Mouse (Mus musculus): ENCODE results near the gene Supt5. TPM values are rescaled to one million over a fixed set of nuclear protein-coding genes. Genes with fewer than 3 reads are reported as not detected.

Supt5 gene
- total and polyA plus RNA-seq, 2 experiments from 2014 or later, result 36.6 to 71.4 TPM

DNA sequence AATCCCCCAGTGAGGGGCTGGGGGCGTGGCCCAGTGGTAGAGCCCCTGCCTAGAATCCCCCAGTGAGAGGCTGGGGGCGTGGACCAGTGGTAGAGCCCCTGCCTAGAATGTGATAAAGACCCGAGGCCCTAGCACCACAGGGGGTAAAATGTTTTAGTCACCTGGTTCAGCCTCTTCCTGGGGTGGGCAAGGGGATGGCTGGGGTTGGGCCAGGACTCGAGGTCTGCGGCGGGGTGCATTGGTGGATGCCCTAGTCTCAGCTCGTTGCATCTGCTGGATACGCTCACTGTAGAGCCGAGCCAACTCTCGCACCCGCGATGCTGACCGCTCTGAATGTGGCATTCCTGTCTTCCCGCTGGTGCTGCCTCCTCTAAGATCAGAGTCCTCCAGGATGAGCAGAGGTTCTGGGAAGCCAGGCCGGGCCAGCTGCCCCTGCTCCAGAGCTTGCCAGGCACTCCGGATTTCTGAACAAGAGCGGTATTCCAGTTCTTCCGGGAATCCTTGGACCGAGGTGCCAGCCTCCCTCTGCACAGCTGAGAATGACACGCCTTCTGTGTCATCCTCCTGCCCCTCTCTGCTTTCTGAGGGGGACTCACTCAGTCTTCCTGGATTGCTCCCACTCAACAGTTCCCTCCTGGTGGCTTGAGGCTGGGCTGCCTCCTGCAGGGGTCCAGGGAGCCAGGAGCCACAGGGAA, 23.2 kb upstream of the Supt5 start:
- H3K27me3 ChIP-seq (ENCODE audit: control insufficient read depth, insufficient read depth, low read length), result no peaks in the 10 kb centered on the region
- H3K27ac ChIP-seq (ENCODE audit: low read depth), result no peak overlapping the region
- no peaks in the 10 kb centered on the region for H3K9me3 ChIP-seq (replicated peaks; ENCODE audit: control insufficient read depth, low read length)
- H3K4me2 ChIP-seq (ENCODE audit: low read depth, low read length), result no peak overlapping the region
- no peak for DNase-seq (ENCODE audit: low spot score)
- 86% methylated on average over 20 of the region's 20 CpGs for WGBS
- no peak overlapping the region for H3K4me3 ChIP-seq (ENCODE audit: low read depth, low read length)
- no peak for ATAC-seq (ENCODE audit: insufficient read depth, low read depth)
- peaks cover 12% of the 10 kb centered on the region for H3K4me1 ChIP-seq (ENCODE audit: control insufficient read depth, insufficient read depth)
- H3K36me3 ChIP-seq (replicated peaks; ENCODE audit: control insufficient read depth, insufficient read depth, low read length), result peaks cover 70% of the 10 kb centered on the region
- H3K9ac ChIP-seq (replicated peaks; ENCODE audit: low read depth, low read length), result no peak overlapping the region
- no peak for TF ChIP-seq CTCF (IDR thresholded peaks at IDR 0.05; ENCODE audit: low read depth)
- no peak for TF ChIP-seq EP300 (IDR thresholded peaks at IDR 0.05; ENCODE audit: low read depth)

DNA sequence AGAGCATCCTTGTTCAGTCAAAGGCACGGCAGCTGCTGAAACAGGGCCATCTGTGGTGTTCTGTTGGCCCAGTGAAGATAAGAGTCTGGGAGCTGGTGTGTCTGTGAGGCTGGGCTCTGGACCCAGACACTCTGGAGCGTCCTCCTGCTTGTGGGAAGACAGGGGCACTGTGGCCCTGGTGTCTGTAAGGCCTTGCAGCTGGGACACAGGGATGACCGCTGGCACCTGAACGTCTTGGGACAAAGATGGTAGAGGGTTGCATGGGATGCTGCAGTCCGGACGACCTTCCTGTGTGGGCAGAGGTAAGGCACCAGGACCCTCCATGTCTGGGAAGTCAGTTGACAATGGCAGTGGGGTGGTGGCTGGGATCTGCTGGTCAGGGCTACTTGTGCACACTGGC, 21.7 kb upstream of the Supt5 start:
- WGBS, result 75% methylated on average over 6 of the region's 6 CpGs

DNA sequence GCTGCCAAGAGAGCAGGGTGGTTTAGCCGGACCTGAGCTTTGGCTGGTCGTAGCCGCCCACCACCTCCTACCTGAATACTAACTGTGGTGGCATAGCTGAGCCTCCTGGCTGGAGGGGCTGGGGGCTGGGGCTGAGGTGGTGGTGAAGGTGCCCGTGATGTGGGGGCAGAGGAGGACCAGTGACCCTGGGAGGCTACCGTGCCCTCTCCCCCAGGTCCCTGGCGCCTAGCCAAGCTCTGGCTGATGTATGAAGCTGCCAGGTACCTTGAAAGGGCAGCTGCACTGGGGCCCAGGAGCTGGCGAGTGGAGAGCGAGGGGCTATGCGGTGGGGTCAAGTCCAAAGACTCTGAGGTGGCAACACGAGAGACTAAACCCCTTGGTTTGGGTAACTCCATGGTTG, 21.3 kb upstream of the Supt5 start:
- Histone ChIP-seq H3K9me3 (replicated peaks; ENCODE audit: control insufficient read depth, low read length) (no peaks in the 10 kb centered on the region), H3K4me2 (ENCODE audit: low read depth, low read length) (no peak overlapping the region), H3K27ac (ENCODE audit: low read depth) (no peak overlapping the region), H3K36me3 (replicated peaks; ENCODE audit: control insufficient read depth, insufficient read depth, low read length) (peaks cover 51% of the 10 kb centered on the region), H3K27me3 (ENCODE audit: control insufficient read depth, insufficient read depth, low read length) (no peaks in the 10 kb centered on the region), H3K4me1 (ENCODE audit: control insufficient read depth, insufficient read depth) (peaks cover 13% of the 10 kb centered on the region), H3K4me3 (ENCODE audit: low read depth, low read length) (no peak overlapping the region), H3K9ac (replicated peaks; ENCODE audit: low read depth, low read length) (no peak overlapping the region; the same call in 1 of the 2 replicates)
- TF ChIP-seq CTCF (IDR thresholded peaks at IDR 0.05; ENCODE audit: low read depth) (no peak), EP300 (IDR thresholded peaks at IDR 0.05; ENCODE audit: low read depth) (no peak)
- WGBS, result 71% methylated on average over 10 of the region's 10 CpGs
- no peak for ATAC-seq (ENCODE audit: insufficient read depth, low read depth)
- DNase-seq (ENCODE audit: low spot score), result no peak

More for the DNA sequence above, 21.7 kb upstream of the Supt5 start:
- Histone ChIP-seq H3K36me3 (replicated peaks; ENCODE audit: control insufficient read depth, insufficient read depth, low read length) (peaks cover 56% of the 10 kb centered on the region), H3K27ac (ENCODE audit: low read depth) (no peak overlapping the region), H3K27me3 (ENCODE audit: control insufficient read depth, insufficient read depth, low read length) (no peaks in the 10 kb centered on the region), H3K4me2 (ENCODE audit: low read depth, low read length) (no peak overlapping the region), H3K4me3 (ENCODE audit: low read depth, low read length) (no peak overlapping the region), H3K4me1 (ENCODE audit: control insufficient read depth, insufficient read depth) (peaks cover 13% of the 10 kb centered on the region), H3K9ac (replicated peaks; ENCODE audit: low read depth, low read length) (no peak overlapping the region), H3K9me3 (replicated peaks; ENCODE audit: control insufficient read depth, low read length) (no peaks in the 10 kb centered on the region)
- ATAC-seq (ENCODE audit: insufficient read depth, low read depth) (no peak), DNase-seq (ENCODE audit: low spot score) (no peak)
- TF ChIP-seq EP300 (IDR thresholded peaks at IDR 0.05; ENCODE audit: low read depth) (no peak), CTCF (IDR thresholded peaks at IDR 0.05; ENCODE audit: low read depth) (no peak)

DNA sequence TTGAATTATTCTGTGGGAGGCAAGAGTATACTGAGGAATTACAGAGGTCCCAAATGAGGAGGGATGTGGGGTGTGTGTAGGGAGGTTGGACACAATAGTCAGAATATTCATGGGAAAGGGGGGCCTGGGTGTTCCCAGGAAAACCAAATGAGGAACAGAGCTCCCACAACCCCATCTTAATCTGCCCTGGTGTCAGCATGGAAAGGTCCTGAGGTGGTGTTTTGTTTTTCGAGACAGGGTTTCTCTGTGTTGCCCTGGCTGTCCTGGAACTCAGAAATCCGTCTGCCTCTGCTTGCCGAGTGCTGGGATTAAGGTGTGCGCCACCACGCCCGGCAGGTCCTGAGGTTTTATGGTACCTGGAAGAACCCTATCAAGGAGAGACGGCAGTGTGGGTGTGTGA, 19.9 kb upstream of the Supt5 start:
- H3K27me3 ChIP-seq (ENCODE audit: control insufficient read depth, insufficient read depth, low read length), result no peaks in the 10 kb centered on the region
- H3K36me3 ChIP-seq (replicated peaks; ENCODE audit: control insufficient read depth, insufficient read depth, low read length), result peaks cover 53% of the 10 kb centered on the region
- H3K4me2 ChIP-seq (ENCODE audit: low read depth, low read length), result no peak overlapping the region
- DNase-seq (ENCODE audit: low spot score) (no peak), ATAC-seq (ENCODE audit: insufficient read depth, low read depth) (no peak)
- peak overlapping the region; percentile 82 for H3K27ac ChIP-seq (ENCODE audit: low read depth)
- H3K9me3 ChIP-seq (replicated peaks; ENCODE audit: control insufficient read depth, low read length), result no peaks in the 10 kb centered on the region
- TF ChIP-seq CTCF (IDR thresholded peaks at IDR 0.05; ENCODE audit: low read depth) (no peak), EP300 (IDR thresholded peaks at IDR 0.05; ENCODE audit: low read depth) (no peak)
- WGBS, result 54% methylated on average over 7 of the region's 7 CpGs
- H3K4me3 ChIP-seq (ENCODE audit: low read depth, low read length), result no peak overlapping the region
- peaks cover 13% of the 10 kb centered on the region for H3K4me1 ChIP-seq (ENCODE audit: control insufficient read depth, insufficient read depth)
- no peak overlapping the region for H3K9ac ChIP-seq (replicated peaks; ENCODE audit: low read depth, low read length)

DNA sequence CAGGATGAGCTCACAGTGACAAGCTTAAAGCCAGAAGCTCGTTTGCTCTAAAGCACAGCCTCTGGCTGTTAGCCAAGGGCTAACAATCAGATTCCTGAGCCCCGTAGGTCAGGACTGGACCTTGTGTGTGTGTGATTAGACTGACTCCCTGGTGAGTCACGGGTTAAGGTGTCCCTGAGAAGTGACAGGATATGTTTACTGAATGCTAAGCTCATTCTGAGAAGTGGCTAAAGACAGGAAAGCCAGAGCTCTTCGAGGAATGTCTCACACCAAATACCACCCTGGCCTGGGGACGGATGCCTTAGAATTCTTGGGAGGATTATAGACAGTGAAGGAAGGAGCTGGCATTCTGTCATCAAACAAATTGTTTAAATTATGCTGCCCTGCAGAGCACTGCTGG, 19.4 kb upstream of the Supt5 start:
- Histone ChIP-seq H3K9ac (replicated peaks; ENCODE audit: low read depth, low read length) (no peak overlapping the region), H3K27ac (ENCODE audit: low read depth) (peak overlapping the region; percentile 82), H3K36me3 (replicated peaks; ENCODE audit: control insufficient read depth, insufficient read depth, low read length) (peaks cover 57% of the 10 kb centered on the region), H3K27me3 (ENCODE audit: control insufficient read depth, insufficient read depth, low read length) (no peaks in the 10 kb centered on the region), H3K4me3 (ENCODE audit: low read depth, low read length) (no peak overlapping the region), H3K4me2 (ENCODE audit: low read depth, low read length) (no peak overlapping the region), H3K4me1 (ENCODE audit: control insufficient read depth, insufficient read depth) (peaks cover 13% of the 10 kb centered on the region), H3K9me3 (replicated peaks; ENCODE audit: control insufficient read depth, low read length) (no peaks in the 10 kb centered on the region)
- WGBS, result 3% methylated on average over 5 of the region's 5 CpGs
- TF ChIP-seq CTCF (IDR thresholded peaks at IDR 0.05; ENCODE audit: low read depth) (no peak), EP300 (IDR thresholded peaks at IDR 0.05; ENCODE audit: low read depth) (no peak)
- peak; percentile 56 for ATAC-seq (ENCODE audit: insufficient read depth, low read depth)
- peak; percentile 68 for DNase-seq (ENCODE audit: low spot score)

DNA sequence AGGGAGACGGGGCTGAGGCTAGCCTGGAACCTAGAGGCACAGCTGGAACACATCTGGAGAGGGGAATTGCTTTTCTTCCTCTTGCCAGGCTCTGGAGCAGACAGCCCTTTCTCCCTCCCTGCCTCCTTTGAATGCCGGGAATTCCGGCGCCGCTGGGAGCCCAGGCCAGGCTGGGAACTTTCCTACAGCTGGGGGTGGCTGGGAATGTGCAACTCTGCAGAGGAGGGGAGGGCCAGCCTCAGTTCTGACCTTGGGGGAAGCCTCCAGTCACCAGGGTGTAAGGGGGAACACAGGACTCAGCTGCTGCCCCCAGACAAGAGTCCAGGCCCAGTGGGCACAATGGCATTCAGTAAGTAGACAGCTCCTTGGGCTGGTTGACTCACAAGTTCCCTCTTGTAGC, 18.4 kb upstream of the Supt5 start:
- peak overlapping the region; percentile 82 for H3K27ac ChIP-seq (ENCODE audit: low read depth)
- no peaks in the 10 kb centered on the region for H3K9me3 ChIP-seq (replicated peaks; ENCODE audit: control insufficient read depth, low read length)
- peak; percentile 76 for ATAC-seq (ENCODE audit: insufficient read depth, low read depth)
- WGBS, result 2% methylated on average over 5 of the region's 5 CpGs
- H3K9ac ChIP-seq (replicated peaks; ENCODE audit: low read depth, low read length), result no peak overlapping the region
- no peak overlapping the region for H3K4me3 ChIP-seq (ENCODE audit: low read depth, low read length)
- no peak for TF ChIP-seq CTCF (IDR thresholded peaks at IDR 0.05; ENCODE audit: low read depth)
- TF ChIP-seq EP300 (IDR thresholded peaks at IDR 0.05; ENCODE audit: low read depth), result no peak
- peaks cover 56% of the 10 kb centered on the region for H3K36me3 ChIP-seq (replicated peaks; ENCODE audit: control insufficient read depth, insufficient read depth, low read length)
- DNase-seq (ENCODE audit: low spot score), result peak; percentile 73
- H3K4me2 ChIP-seq (ENCODE audit: low read depth, low read length), result 0 out of 2 replicates have a peak overlapping the region, but pooled peaks have one; percentile 0
- H3K4me1 ChIP-seq (ENCODE audit: control insufficient read depth, insufficient read depth), result peaks cover 15% of the 10 kb centered on the region
- no peaks in the 10 kb centered on the region for H3K27me3 ChIP-seq (ENCODE audit: control insufficient read depth, insufficient read depth, low read length)
